Mouse (Mus musculus) stomach, postnatal 0 days (tissue): ENCODE data around the gene Taf11. TPM values are rescaled to one million over a fixed set of nuclear protein-coding genes. Genes with fewer than 3 reads are reported as not detected.

Experiments used
- ATAC-seq: fragments of 200-750 bp; cut with Nextera tagmentation; 2 replicates; pipeline ENCODE4 v1.8.0; 2017; ENCODE audit not compliant: low FRiP score, low TSS enrichment
- DNase-seq: peaks from one replicate; pipeline ENCODE4 v3.0.0-alpha.2; 2016; ENCODE audit warnings: low spot score
- H3K27ac ChIP-seq: fragments of 300-500 bp; sonication (generic); replicated peaks from 2 replicates; pipeline ENCODE4 v1.5.1; 2014; ENCODE audit warnings: mild to moderate bottlenecking, control low read depth
- H3K27me3 ChIP-seq: fragments of 300-500 bp; sonication (generic); 2 replicates; pipeline ENCODE4 v1.6.1; 2014; ENCODE audit warnings: low read length; ENCODE audit not compliant: control insufficient read depth, insufficient read depth
- H3K36me3 ChIP-seq: fragments of 300-500 bp; sonication (generic); 2 replicates; pipeline ENCODE4 v1.6.1; 2014; ENCODE audit warnings: low read length, mixed read lengths; ENCODE audit not compliant: control insufficient read depth, insufficient read depth
- H3K4me1 ChIP-seq: fragments of 300-500 bp; sonication (generic); replicated peaks from 2 replicates; pipeline ENCODE4 v1.6.1; 2014; ENCODE audit warnings: antibody characterized with exemption; ENCODE audit not compliant: control insufficient read depth, insufficient read depth
- H3K4me2 ChIP-seq: fragments of 300-500 bp; sonication (generic); replicated peaks from 2 replicates; pipeline ENCODE4 v1.6.1; 2014; ENCODE audit warnings: low read depth, mild to moderate bottlenecking, control low read depth, moderate library complexity
- H3K4me3 ChIP-seq: fragments of 300-500 bp; sonication (generic); 2 replicates; pipeline ENCODE4 v1.5.1; 2014; ENCODE audit warnings: low read depth, low read length, control low read depth
- H3K9ac ChIP-seq: fragments of 300-500 bp; sonication (generic); 2 replicates; pipeline ENCODE4 v1.6.1; 2014; ENCODE audit warnings: mild to moderate bottlenecking, low read length, control low read depth, mixed read lengths
- H3K9me3 ChIP-seq: fragments of 300-500 bp; sonication (generic); 2 replicates; pipeline ENCODE4 v1.6.1; 2016; ENCODE audit warnings: low read length; ENCODE audit not compliant: control insufficient read depth
- CTCF ChIP-seq: IDR thresholded peaks from 2 replicates; pipeline ENCODE4 v1.5.1; 2016; ENCODE audit warnings: antibody characterized with exemption, low read depth, mild to moderate bottlenecking, moderate library complexity
- EP300 ChIP-seq: optimal IDR thresholded peaks from 2 replicates; pipeline ENCODE3; 2016; ENCODE audit warnings: antibody characterized with exemption
- WGBS: fragments of 180-500 bp; shearing (Covaris S2); extraction: QIAGEN DNeasy Blood & Tissue Kit; methylation state at CpG from one replicate; pipeline ENCODE4 v1.1.7; 2014; 5-methylcytosine and 5-hydroxymethylcytosine counted together
- polyA plus RNA-seq: library from polyadenylated mRNA; unstranded; fragments of >200 nt; fragmentation: Nextera tagmentation; extraction: Ambion mirVana; gene quantifications from 2 replicates; pipeline ENCODE4 v1.2.1, GENCODE M21; 2015

Taf11 gene
- polyA plus RNA-seq, 1 experiment from 2014 or later: 34.0 TPM

DNA sequence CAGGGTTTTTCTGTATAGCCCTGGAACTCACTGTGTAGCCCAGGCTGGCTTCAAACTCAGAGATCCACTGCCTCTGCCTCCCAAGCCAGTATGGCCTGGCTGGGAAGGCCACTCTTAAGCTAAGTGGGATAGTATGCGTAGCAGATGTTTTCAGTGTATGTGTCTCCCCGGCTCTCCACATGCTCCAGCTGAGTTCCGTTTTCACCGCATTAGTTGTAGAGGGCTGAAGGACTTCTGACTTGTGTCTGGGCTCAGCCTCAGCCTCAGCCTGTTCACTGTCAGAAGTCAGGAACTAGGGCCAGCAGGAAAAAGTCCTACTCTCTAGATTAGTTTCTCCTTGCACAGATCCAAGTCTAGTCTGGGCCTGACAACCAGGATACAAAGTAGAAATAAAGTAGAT is 6.7 kb upstream of the Taf11 start:
- H3K9me3 ChIP-seq: no peaks in the 10 kb centered on the region
- no peaks in the 10 kb centered on the region; the same call in 1 of the 2 replicates for H3K4me1 ChIP-seq
- H3K4me2 ChIP-seq: no peak overlapping the region
- TF ChIP-seq EP300 (no peak), CTCF (no peak)
- DNase-seq: no peak
- no peaks in the 10 kb centered on the region for H3K27me3 ChIP-seq
- no peak; the same call in 1 of the 2 replicates for ATAC-seq
- no peak overlapping the region for H3K9ac ChIP-seq
- 54% methylated on average over 4 of the region's 4 CpGs for WGBS
- H3K27ac ChIP-seq: 0 out of 2 replicates have a peak overlapping the region, but pooled peaks have one; percentile 8
- no peaks in the 10 kb centered on the region; the same call in 1 of the 2 replicates for H3K36me3 ChIP-seq
- no peak overlapping the region for H3K4me3 ChIP-seq

DNA sequence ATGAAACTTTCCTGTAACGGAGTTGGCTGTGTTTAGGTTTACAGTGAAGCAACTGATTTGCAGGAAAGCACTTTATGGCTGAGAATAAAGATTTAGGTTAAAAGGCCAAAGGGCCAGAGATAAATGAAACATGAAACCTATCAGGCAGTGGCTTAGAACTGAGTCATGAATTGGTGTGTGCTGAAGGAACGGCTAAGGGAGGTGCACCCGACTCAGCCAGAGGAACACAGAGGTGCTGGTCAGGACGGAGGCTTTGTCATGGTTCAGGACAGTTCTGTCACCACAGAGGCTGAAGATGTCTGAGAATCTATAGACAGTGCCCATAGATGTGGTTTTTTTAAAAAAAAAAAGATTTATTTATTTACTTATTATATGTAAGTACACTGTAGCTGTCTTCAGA is 5.1 kb upstream of the Taf11 start:
- no peaks in the 10 kb centered on the region; the same call in none of the 2 replicates for H3K4me1 ChIP-seq
- H3K9ac ChIP-seq: no peak overlapping the region
- DNase-seq: peak; percentile 52
- 53% methylated on average over 4 of the region's 4 CpGs for WGBS
- no peak overlapping the region for H3K4me2 ChIP-seq
- H3K27ac ChIP-seq: no peak overlapping the region
- TF ChIP-seq EP300: no peak
- TF ChIP-seq CTCF: no peak
- H3K27me3 ChIP-seq: no peaks in the 10 kb centered on the region
- H3K4me3 ChIP-seq: no peak overlapping the region
- no peaks in the 10 kb centered on the region for H3K9me3 ChIP-seq
- peak; percentile 73; the same call in 1 of the 2 replicates for ATAC-seq
- no peaks in the 10 kb centered on the region; the same call in 1 of the 2 replicates for H3K36me3 ChIP-seq

DNA sequence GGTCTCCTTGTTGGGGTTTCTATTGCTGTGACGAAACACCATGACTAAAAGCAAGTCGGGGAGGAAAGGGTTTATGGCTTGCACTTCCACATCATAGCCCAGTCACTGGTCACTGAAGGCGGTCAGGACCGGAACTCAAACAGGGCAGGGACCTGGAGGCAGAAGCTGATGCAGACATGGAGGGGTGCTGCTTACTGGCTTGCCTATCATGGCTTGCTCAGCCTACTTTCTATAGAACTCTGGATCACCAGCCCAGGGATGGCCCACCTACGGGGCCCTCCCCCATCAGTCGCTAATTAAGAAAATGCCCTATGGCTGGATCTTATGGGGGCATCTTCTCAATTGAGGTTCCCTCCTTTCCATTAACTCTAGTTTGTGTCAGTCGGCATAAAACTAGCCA is 1.7 kb upstream of the Taf11 start:
- Histone ChIP-seq H3K27ac (no peak overlapping the region), H3K9me3 (no peaks in the 10 kb centered on the region), H3K4me3 (no peak overlapping the region), H3K4me2 (no peak overlapping the region; the same call in 1 of the 2 replicates), H3K9ac (no peak overlapping the region), H3K36me3 (no peaks in the 10 kb centered on the region; the same call in 1 of the 2 replicates), H3K4me1 (no peaks in the 10 kb centered on the region; the same call in none of the 2 replicates), H3K27me3 (no peaks in the 10 kb centered on the region)
- no peak for ATAC-seq
- 92% methylated on average over 7 of the region's 7 CpGs for WGBS
- DNase-seq: no peak
- TF ChIP-seq EP300 (no peak), CTCF (no peak)

DNA sequence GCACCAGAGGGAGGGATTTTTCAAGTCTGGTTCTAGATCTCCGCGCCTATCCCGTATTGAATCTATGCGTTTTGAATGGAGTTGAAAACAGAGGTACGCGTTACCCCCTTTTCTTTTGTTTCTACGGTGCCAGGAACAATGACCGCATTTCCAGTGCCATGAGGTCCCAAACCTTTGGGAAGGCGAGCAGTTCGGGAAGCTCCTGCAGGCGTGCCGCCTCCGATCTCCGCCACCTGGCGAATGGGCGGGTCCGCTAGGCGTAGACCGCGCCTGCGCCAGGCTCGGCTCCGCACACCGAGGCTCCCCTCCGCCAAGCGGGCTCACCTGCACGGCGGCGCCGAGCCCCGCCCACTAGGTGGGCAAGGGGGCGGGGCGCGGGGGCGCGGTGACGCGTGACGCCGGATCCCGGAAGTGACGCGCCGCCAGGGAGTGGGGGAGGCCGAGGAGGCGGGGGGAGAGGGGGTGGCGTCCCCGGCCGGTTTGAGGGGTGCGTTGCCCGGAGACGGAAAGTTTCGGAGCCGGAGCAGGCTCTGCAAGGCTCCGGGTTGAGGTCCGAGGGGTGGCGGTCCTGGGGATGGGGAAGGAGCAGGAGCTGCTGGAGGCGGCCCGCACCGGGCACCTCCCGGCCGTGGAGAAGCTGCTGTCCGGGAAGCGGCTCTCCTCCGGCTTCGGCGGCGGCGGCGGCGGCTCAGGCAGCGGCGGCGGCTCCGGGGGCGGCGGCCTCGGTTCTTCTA is 589 bp downstream of the Taf11 start, which contains the start of gene Anks1:
Gene Anks1 (plus strand): TSS at position 419 of the 734 bp plus-strand sequence.
- H3K9ac ChIP-seq: peak within 1 kb of the TSS; percentile 88
- H3K4me2 ChIP-seq: peak within 1 kb of the TSS; percentile 89
- H3K9me3 ChIP-seq: no peaks in the 10 kb centered on the region
- no peaks in the 10 kb centered on the region for H3K27me3 ChIP-seq
- H3K4me1 ChIP-seq: no peaks in the 10 kb centered on the region; the same call in 1 of the 2 replicates
- peak; percentile 95 for DNase-seq
- peak; percentile 92 for ATAC-seq
- peak within 1 kb of the TSS; percentile 68 for H3K4me3 ChIP-seq
- H3K27ac ChIP-seq: peak within 1 kb of the TSS; percentile 95
- H3K36me3 ChIP-seq: no peaks in the 10 kb centered on the region; the same call in 1 of the 2 replicates
- WGBS: under 1% methylated on average over 66 of the region's 78 CpGs
- TF ChIP-seq CTCF (no peak; the same call in 1 of the 2 replicates), EP300 (no peak)

DNA sequence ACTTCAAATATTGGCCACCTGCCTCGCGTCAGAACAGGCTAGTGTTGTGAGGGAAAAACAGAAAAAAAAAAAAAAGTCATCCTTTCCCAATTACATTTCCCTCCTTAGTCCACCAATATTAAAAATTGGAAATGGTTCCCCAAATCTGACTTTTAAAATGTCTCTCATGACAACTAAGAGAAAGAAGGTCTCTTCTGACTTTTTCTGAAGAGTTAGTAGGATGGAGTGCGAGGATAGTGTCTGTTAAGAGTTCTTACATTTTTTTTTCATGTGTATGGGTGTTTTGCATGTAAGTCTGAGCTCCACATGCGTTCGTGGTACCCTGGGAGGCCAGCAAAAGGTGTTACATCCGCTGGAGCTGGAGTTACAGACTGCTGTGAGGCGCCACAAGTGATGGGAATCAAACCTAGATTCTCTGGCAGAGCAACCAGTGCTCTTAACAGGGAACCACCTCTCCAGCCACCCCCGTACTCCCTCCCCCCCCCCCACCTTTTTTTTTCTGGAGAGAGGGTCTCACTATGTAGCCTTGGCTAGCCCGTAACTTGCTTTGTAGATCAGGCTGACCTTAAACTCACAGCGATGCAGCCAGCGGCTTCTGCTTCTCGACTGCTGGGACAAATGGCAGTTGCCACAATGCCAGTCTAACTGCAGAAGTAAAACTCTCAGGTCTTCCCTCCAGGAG is 1.3 kb downstream of the Taf11 start:
- DNase-seq: no peak
- 0% methylated on average over 12 of the region's 12 CpGs for whole genome bisulfite sequencing
- peak overlapping the region; percentile 88 for H3K9ac ChIP-seq

More for the DNA sequence above, 1.3 kb downstream of the Taf11 start:
- Histone ChIP-seq H3K4me2 (peak overlapping the region; percentile 89), H3K36me3 (peaks cover 4% of the 10 kb centered on the region; the same call in 1 of the 2 replicates), H3K4me1 (no peaks in the 10 kb centered on the region; the same call in 1 of the 2 replicates), H3K27me3 (no peaks in the 10 kb centered on the region), H3K4me3 (peak overlapping the region; percentile 68), H3K27ac (peak overlapping the region; percentile 95), H3K9me3 (no peaks in the 10 kb centered on the region)
- no peak; the same call in 1 of the 2 replicates for ATAC-seq
- peak; percentile 74; the same call in 1 of the 2 replicates for TF ChIP-seq CTCF
- TF ChIP-seq EP300: no peak
